Mouse (Mus musculus): ENCODE results near the gene Ube2dnl2. TPM values are rescaled to one million over a fixed set of nuclear protein-coding genes. Genes with fewer than 3 reads are reported as not detected.

Ube2dnl2 gene
- polyA plus RNA-seq (2012; rRNA removed; ENCODE audit: low replicate concordance): not detected in 2 replicates

DNA sequence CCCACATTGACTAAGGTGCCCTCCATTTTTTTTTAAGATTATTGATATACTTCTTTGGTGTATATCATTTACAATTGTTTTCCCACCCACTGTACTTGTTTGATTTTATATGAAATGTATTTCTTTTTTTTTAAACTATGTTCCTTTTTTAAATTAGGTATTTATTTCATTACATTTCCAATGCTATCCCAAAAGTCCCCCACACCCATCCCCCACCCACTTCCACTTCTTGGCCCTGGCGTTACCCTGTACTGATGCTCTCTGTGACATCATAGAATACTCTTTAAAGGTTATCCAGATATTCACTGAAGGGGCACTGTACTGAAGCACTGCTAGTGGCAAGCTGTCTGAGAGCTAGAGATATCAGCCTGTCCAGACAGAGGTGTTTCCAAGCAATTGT is at the start of gene Ube2dnl2:
Gene Ube2dnl2, plus strand, starts transcription at position 301 of the 400 bp plus-strand sequence.

DNA sequence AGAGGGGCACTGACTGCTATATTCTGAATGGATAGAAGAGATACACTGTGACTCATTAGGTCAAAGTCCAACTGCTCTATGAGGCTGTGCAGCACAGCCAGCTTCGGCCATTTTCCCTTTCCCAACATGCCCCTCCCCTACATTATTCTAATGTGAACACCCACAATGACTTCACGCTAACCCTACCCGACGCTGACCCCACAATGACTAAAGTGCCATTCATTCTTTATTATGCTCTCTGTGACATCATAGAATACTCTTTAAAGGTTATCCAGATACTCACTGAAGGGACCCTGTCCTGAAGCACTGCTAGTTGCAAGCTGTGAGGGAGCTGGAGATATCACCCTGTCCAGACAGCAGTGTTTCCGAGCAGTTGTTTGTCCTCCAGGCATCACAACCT is 2.7 kb upstream of the Ube2dnl2 start, which contains the start of gene Ube2dnl1:
Gene Ube2dnl1, plus strand, starts transcription at position 301 of the 400 bp plus-strand sequence.

Other genes starting within 250 kb of the Ube2dnl2 start
- gene Ube2dnl1, start 2.6 kb upstream of the Ube2dnl2 start, polyA plus RNA-seq (2012; rRNA removed; ENCODE audit: low replicate concordance): not detected in 2 replicates

Measured in mammary gland, adult 2 months (tissue).